Mouse (Mus musculus) liver, embryonic 14.5 days (tissue): ENCODE results near the gene Ahnak. TPM values are rescaled to one million over a fixed set of nuclear protein-coding genes. Genes with fewer than 3 reads are reported as not detected.

Experiments
- ATAC-seq: fragments of 200-750 bp; cut with Nextera tagmentation; 2 replicates; pipeline ENCODE4 v1.8.0; 2017; ENCODE audit warnings: moderate number of reproducible peaks, mild to moderate bottlenecking, moderate library complexity; ENCODE audit not compliant: insufficient read depth
- DNase-seq, 3 experiments: peaks; one replicate each; pipeline ENCODE4 v3.0.0-alpha.2; 2012 to 2013; ENCODE audit warnings: low read depth in 3 of 3, low spot score in 3 of 3
- H3K27ac ChIP-seq: fragments of 300-500 bp; sonication (generic); 2 replicates; pipeline ENCODE4 v1.5.1; 2014; ENCODE audit warnings: moderate library complexity, mild to moderate bottlenecking, control low read depth, inconsistent platforms
- H3K27me3 ChIP-seq: fragments of 300-500 bp; sonication (generic); 2 replicates; pipeline ENCODE4 v1.6.1; 2014; ENCODE audit warnings: mild to moderate bottlenecking, low read length, moderate library complexity; ENCODE audit not compliant: control insufficient read depth, insufficient read depth
- H3K36me3 ChIP-seq: fragments of 300-500 bp; sonication (generic); replicated peaks from 2 replicates; pipeline ENCODE4 v1.6.1; 2014; ENCODE audit warnings: low read depth; ENCODE audit not compliant: control insufficient read depth, insufficient read depth
- H3K4me1 ChIP-seq, 2 experiments: fragments of 200-500 bp in 1 of 2; fragments of 300-500 bp in 1 of 2; sonication (generic) in 1 of 2; replicated peaks; 2 replicates each; pipeline ENCODE4 v1.6.1; 2012 to 2014; ENCODE audit warnings: antibody characterized with exemption in 1 of 2, inconsistent platforms in 1 of 2, low read length in 1 of 2; ENCODE audit not compliant: control insufficient read depth in 2 of 2, insufficient read depth in 2 of 2
- H3K4me2 ChIP-seq: fragments of 300-500 bp; sonication (generic); 2 replicates; pipeline ENCODE4 v1.6.1; 2014; ENCODE audit warnings: low read depth, mild to moderate bottlenecking, control low read depth, moderate library complexity
- H3K4me3 ChIP-seq, 2 experiments: fragments of 200-500 bp in 1 of 2; fragments of 300-500 bp in 1 of 2; sonication (generic) in 1 of 2; 2 replicates each; pipeline ENCODE4 v1.5.1; 2012 to 2014; ENCODE audit warnings: low read depth in 2 of 2, low read length in 2 of 2, mild to moderate bottlenecking in 2 of 2, control low read depth in 1 of 2, inconsistent platforms in 1 of 2, moderate library complexity in 1 of 2; ENCODE audit not compliant: insufficient read depth in 1 of 2
- H3K9ac ChIP-seq: fragments of 300-500 bp; sonication (generic); replicated peaks from 2 replicates; pipeline ENCODE4 v1.6.1; 2014; ENCODE audit warnings: mild to moderate bottlenecking, control low read depth, moderate library complexity
- H3K9me3 ChIP-seq: fragments of 300-500 bp; sonication (generic); 2 replicates; pipeline ENCODE4 v1.6.1; 2016; ENCODE audit warnings: low read length, mixed read lengths; ENCODE audit not compliant: control insufficient read depth
- CTCF ChIP-seq: IDR thresholded peaks from 2 replicates; pipeline ENCODE4 v1.5.1; 2016; ENCODE audit warnings: antibody characterized with exemption, low read depth, control low read depth
- EP300 ChIP-seq: IDR thresholded peaks from 2 replicates; pipeline ENCODE4 v1.6.1; 2016; ENCODE audit warnings: antibody characterized with exemption, low read depth
- whole genome bisulfite sequencing: fragments of 180-500 bp; shearing (Covaris S2); extraction: QIAGEN DNeasy Blood & Tissue Kit; methylation state at CpG from one replicate; pipeline ENCODE4 v1.1.7; 2014; ENCODE audit not compliant: insufficient replicate concordance; 5-methylcytosine and 5-hydroxymethylcytosine counted together
- polyA plus RNA-seq, 2 experiments: library from polyadenylated mRNA; depleted of rRNA in 1 of 2; stranded (reverse) in 1 of 2; unstranded in 1 of 2; fragments of >200 nt; fragmentation: Nextera tagmentation in 1 of 2; extraction: Ambion mirVana in 1 of 2; gene quantifications; 2 replicates each; pipeline versions ENCODE4 v1.2.1 to v1.2.3; 2012 to 2014

Gene Ahnak
- polyA plus RNA-seq, 2 experiments, result 0.83 to 1.7 TPM

DNA sequence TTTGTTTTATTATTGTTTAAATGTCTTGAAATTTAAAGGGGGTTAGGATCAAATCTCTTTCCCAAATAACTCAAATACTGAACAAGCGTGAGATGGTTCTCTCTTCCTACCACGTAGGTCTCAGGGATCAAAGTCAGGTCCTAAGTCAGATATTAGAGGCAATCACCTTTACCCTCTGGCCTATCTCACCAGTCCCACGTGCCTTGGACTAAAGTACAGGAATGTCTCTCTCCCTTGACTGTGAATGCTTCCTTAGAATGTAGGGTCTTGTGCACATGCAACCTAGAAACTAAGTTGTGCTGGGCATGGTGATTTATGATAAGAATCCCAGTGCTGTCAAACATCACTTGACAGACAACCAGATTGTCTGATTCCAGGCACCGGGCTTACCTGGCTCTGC is 50.2 kb downstream of the Ahnak start:
- TF ChIP-seq CTCF, result no peak
- TF ChIP-seq EP300, result no peak
- no peak for ATAC-seq
- H3K9ac ChIP-seq, result no peak overlapping the region
- H3K4me2 ChIP-seq, result no peak overlapping the region
- no peak overlapping the region for H3K4me3 ChIP-seq
- no peaks in the 10 kb centered on the region for H3K27me3 ChIP-seq
- peaks cover 3 to 13% of the 10 kb centered on the region in 2 experiments for H3K4me1 ChIP-seq
- DNase-seq, result no peak
- no peak overlapping the region for H3K27ac ChIP-seq
- no peaks in the 10 kb centered on the region for H3K9me3 ChIP-seq
- 56% methylated on average over 4 of the region's 4 CpGs for WGBS
- H3K36me3 ChIP-seq, result no peaks in the 10 kb centered on the region

DNA sequence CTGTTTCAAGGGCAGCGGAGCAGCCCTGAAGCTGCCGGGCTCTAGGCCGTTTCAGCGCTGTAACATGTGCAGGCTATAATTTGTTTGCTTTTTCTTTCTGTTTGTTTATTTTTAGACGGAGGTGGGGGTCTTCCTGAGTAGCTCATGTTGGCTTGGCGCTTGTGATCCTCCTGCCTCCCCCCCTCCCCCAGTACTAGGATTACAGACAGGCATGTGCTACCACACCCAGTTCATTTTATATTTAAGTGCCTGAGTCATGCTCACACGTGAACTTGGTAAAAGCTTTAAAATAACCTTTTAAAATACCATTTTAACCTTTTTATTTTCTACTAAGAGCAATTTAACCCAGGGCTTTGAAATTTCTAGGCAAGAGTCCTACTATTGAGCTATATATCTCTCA is 50.8 kb downstream of the Ahnak start:
- no peak for TF ChIP-seq EP300
- no peak for TF ChIP-seq CTCF
- Histone ChIP-seq H3K4me1 (peaks cover 10 to 19% of the 10 kb centered on the region in 2 experiments), H3K27ac (no peak overlapping the region), H3K9me3 (no peaks in the 10 kb centered on the region), H3K36me3 (no peaks in the 10 kb centered on the region), H3K4me3 (no peak overlapping the region), H3K9ac (no peak overlapping the region), H3K4me2 (no peak overlapping the region), H3K27me3 (no peaks in the 10 kb centered on the region)
- WGBS, result 52% methylated on average over 7 of the region's 7 CpGs
- ATAC-seq, result no peak
- DNase-seq, result no peak

DNA sequence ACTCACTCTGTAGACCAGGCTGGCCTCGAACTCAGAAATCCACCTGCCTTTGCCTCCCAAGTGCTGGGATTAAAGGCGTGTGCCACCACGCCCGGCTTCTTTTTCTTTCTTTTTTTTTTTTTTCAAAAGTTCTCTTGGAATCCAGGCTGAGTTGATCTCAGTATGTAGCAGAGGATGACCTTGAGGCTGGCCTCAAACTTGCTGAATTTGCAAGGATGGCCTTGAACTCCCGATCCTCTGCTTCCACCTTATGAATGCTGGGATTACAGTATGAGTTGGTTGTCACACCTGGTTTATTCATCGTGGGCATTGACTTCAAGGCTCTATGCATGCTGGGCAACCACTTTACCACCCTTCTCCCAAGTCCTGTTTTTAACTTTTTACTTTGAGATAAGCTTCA is 51.6 kb downstream of the Ahnak start:
- 59% methylated on average over 6 of the region's 6 CpGs for WGBS
- ATAC-seq, result no peak

DNA sequence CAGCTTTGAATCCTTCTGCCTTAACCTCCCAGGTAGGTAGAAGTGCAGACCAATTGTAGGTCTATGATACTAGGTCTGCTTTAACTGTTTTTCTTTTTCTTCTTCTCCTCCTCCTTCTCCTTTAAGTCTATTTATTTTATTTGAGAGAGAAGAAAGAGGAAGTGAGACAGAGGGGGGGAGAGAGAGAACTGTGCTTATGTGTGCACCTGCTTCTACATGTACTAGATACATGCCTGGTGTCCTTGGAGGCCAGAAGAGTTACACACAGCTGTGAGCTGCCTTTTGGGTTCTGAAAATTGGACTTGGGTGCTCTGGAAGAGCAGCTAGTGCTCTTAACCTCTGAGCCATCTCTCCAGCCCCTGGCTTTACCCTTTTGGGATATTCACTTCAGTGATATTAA is 52.0 kb downstream of the Ahnak start:
- DNase-seq (no peak), ATAC-seq (no peak)
- Histone ChIP-seq H3K9ac (no peak overlapping the region), H3K4me3 (no peak overlapping the region), H3K27me3 (no peaks in the 10 kb centered on the region), H3K36me3 (no peaks in the 10 kb centered on the region), H3K27ac (no peak overlapping the region), H3K4me2 (no peak overlapping the region), H3K4me1 (peaks cover 10 to 22% of the 10 kb centered on the region in 2 experiments), H3K9me3 (no peaks in the 10 kb centered on the region)
- no peak for TF ChIP-seq CTCF
- no peak for TF ChIP-seq EP300

More for the DNA sequence above, 51.6 kb downstream of the Ahnak start:
- H3K36me3 ChIP-seq, result no peaks in the 10 kb centered on the region
- DNase-seq, result no peak
- H3K9ac ChIP-seq, result no peak overlapping the region
- H3K4me2 ChIP-seq, result no peak overlapping the region
- no peaks in the 10 kb centered on the region for H3K27me3 ChIP-seq
- no peaks in the 10 kb centered on the region for H3K9me3 ChIP-seq
- peaks cover 10 to 22% of the 10 kb centered on the region in 2 experiments for H3K4me1 ChIP-seq
- TF ChIP-seq EP300 (no peak), CTCF (no peak)
- no peak overlapping the region for H3K4me3 ChIP-seq
- no peak overlapping the region for H3K27ac ChIP-seq

DNA sequence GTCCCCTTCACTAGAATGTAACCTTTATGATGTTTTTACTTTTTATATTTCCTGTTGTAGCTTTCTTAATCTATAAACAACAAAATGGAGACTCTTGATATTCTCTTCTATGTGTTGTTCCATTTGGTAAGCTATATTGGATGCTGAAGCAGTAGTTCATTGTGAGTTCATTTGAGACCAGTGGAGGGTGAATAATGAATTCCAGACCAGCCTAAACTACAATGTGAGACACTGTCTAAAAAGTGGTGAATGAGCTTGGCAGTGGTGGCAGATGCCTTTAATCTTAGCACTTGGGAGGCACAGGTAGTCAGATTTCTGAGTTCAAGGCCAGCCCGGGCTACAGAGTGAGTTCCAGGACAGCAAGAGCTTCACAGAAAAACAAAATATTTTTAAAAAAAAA is 54.0 kb downstream of the Ahnak start:
- H3K4me1 ChIP-seq, result peaks cover 10 to 24% of the 10 kb centered on the region in 2 experiments
- no peak for TF ChIP-seq EP300
- TF ChIP-seq CTCF, result no peak
- H3K4me3 ChIP-seq, result no peak overlapping the region
- H3K27me3 ChIP-seq, result no peaks in the 10 kb centered on the region
- H3K36me3 ChIP-seq, result no peaks in the 10 kb centered on the region
- DNase-seq, result no peak
- WGBS, result 70% methylated on average over 1 of the region's 1 CpGs
- no peaks in the 10 kb centered on the region for H3K9me3 ChIP-seq
- H3K4me2 ChIP-seq, result no peak overlapping the region
- no peak overlapping the region for H3K27ac ChIP-seq
- no peak for ATAC-seq
- no peak overlapping the region for H3K9ac ChIP-seq
